Mouse (Mus musculus) G1E (cell line): ENCODE measurements around the gene Gm7534. TPM values are rescaled to one million over a fixed set of nuclear protein-coding genes. Genes with fewer than 3 reads are reported as not detected.

ENCODE experiments used
- polyA plus RNA-seq: library from polyadenylated mRNA; stranded (reverse); fragments of >175 nt; gene quantifications from 2 replicates; pipeline ENCODE4 v1.2.3, GENCODE M21; 2012
- total RNA-seq, 2 experiments: library from RNA; stranded (forward) in 1 of 2; stranded (reverse) in 1 of 2; fragments of 200-1000 nt in 1 of 2; fragments of >200 nt in 1 of 2; fragmentation: Nextera tagmentation in 1 of 2; gene quantifications; 2 replicates each; pipeline ENCODE4 v1.2.3; 2014 to 2017

The Gm7534 gene
- total and polyA plus RNA-seq, 3 experiments = 0.05 TPM; not detected in 2

Other genes with a start within 250 kb of the Gm7534 start
- gene Hmgn2, start 234.4 kb downstream of the Gm7534 start, total RNA-seq (2014; fragmentation: Nextera tagmentation) = 313 and 359 TPM in 2 replicates
- 127 and 148 TPM in 2 replicates for gene Hmgn2, start 234.4 kb downstream of the Gm7534 start, total RNA-seq (2017)
- 595 and 658 TPM in 2 replicates for gene Hmgn2, start 234.4 kb downstream of the Gm7534 start, polyA plus RNA-seq
- gene Dhdds, start 202.1 kb downstream of the Gm7534 start, total RNA-seq (2014; fragmentation: Nextera tagmentation) = 21.1 and 21.7 TPM in 2 replicates
- gene Dhdds, start 202.1 kb downstream of the Gm7534 start, total RNA-seq (2017) = 12.5 and 13.4 TPM in 2 replicates
- 14.5 and 14.9 TPM in 2 replicates for gene Dhdds, start 202.1 kb downstream of the Gm7534 start, polyA plus RNA-seq
- gene Lin28a, start 184.2 kb downstream of the Gm7534 start, total RNA-seq (2014; fragmentation: Nextera tagmentation) = not detected in 2 replicates
- 0.06 and 0.11 TPM in 2 replicates for gene Lin28a, start 184.2 kb downstream of the Gm7534 start, total RNA-seq (2017)
- gene Lin28a, start 184.2 kb downstream of the Gm7534 start, polyA plus RNA-seq = not detected in 2 replicates
- not detected in 2 replicates for gene Zfp683, start 149.2 kb downstream of the Gm7534 start, total RNA-seq (2014; fragmentation: Nextera tagmentation)
- gene Zfp683, start 149.2 kb downstream of the Gm7534 start, total RNA-seq (2017) = not detected in 2 replicates
- gene Zfp683, start 149.2 kb downstream of the Gm7534 start, polyA plus RNA-seq = not detected in 2 replicates
- gene Crybg2, start 142.2 kb downstream of the Gm7534 start, total RNA-seq (2014; fragmentation: Nextera tagmentation) = 0.29 TPM in 1 of 2 replicates, not detected in the other
- gene Crybg2, start 142.2 kb downstream of the Gm7534 start, total RNA-seq (2017) = 0.12 and 0.60 TPM in 2 replicates
- gene Crybg2, start 142.2 kb downstream of the Gm7534 start, polyA plus RNA-seq = 0.46 and 0.83 TPM in 2 replicates
- 1.7 and 2.0 TPM in 2 replicates for gene Cd52, start 107.9 kb downstream of the Gm7534 start, total RNA-seq (2014; fragmentation: Nextera tagmentation)
- 17.5 and 21.1 TPM in 2 replicates for gene Cd52, start 107.9 kb downstream of the Gm7534 start, total RNA-seq (2017)
- 1.0 and 1.3 TPM in 2 replicates for gene Cd52, start 107.9 kb downstream of the Gm7534 start, polyA plus RNA-seq
- gene Ubxn11, start 100.4 kb downstream of the Gm7534 start, total RNA-seq (2014; fragmentation: Nextera tagmentation) = 6.0 and 13.8 TPM in 2 replicates
- gene Ubxn11, start 100.4 kb downstream of the Gm7534 start, total RNA-seq (2017) = 3.4 and 3.9 TPM in 2 replicates
- gene Ubxn11, start 100.4 kb downstream of the Gm7534 start, polyA plus RNA-seq = 11.3 and 13.2 TPM in 2 replicates
- 76.6 and 110 TPM in 2 replicates for gene Sh3bgrl3, start 74.2 kb downstream of the Gm7534 start, total RNA-seq (2014; fragmentation: Nextera tagmentation)
- 98.4 and 105 TPM in 2 replicates for gene Sh3bgrl3, start 74.2 kb downstream of the Gm7534 start, total RNA-seq (2017)
- gene Sh3bgrl3, start 74.2 kb downstream of the Gm7534 start, polyA plus RNA-seq = 111 and 202 TPM in 2 replicates
- gene Cep85, start 15.9 kb downstream of the Gm7534 start, total RNA-seq (2014; fragmentation: Nextera tagmentation) = 31.4 and 41.7 TPM in 2 replicates
- gene Cep85, start 15.9 kb downstream of the Gm7534 start, total RNA-seq (2017) = 47.4 and 64.4 TPM in 2 replicates
- 54.9 and 81.9 TPM in 2 replicates for gene Cep85, start 15.9 kb downstream of the Gm7534 start, polyA plus RNA-seq
- not detected in 2 replicates for gene Catsper4, start 24.4 kb upstream of the Gm7534 start, total RNA-seq (2014; fragmentation: Nextera tagmentation)
- not detected in 2 replicates for gene Catsper4, start 24.4 kb upstream of the Gm7534 start, total RNA-seq (2017)
- not detected in 2 replicates for gene Catsper4, start 24.4 kb upstream of the Gm7534 start, polyA plus RNA-seq
- not detected in 2 replicates for gene Cnksr1, start 35.4 kb upstream of the Gm7534 start, total RNA-seq (2014; fragmentation: Nextera tagmentation)
- 0.44 TPM in 1 of 2 replicates, not detected in the other for gene Cnksr1, start 35.4 kb upstream of the Gm7534 start, total RNA-seq (2017)
- 0.03 TPM in 1 of 2 replicates, not detected in the other for gene Cnksr1, start 35.4 kb upstream of the Gm7534 start, polyA plus RNA-seq
- not detected in 2 replicates for gene E130218I03Rik, start 40.7 kb upstream of the Gm7534 start, total RNA-seq (2014; fragmentation: Nextera tagmentation)
- 0.16 and 0.23 TPM in 2 replicates for gene E130218I03Rik, start 40.7 kb upstream of the Gm7534 start, total RNA-seq (2017)
- 0.11 and 0.19 TPM in 2 replicates for gene E130218I03Rik, start 40.7 kb upstream of the Gm7534 start, polyA plus RNA-seq
- gene Zfp593, start 42.6 kb upstream of the Gm7534 start, total RNA-seq (2014; fragmentation: Nextera tagmentation) = 9.0 and 10.2 TPM in 2 replicates
- gene Zfp593, start 42.6 kb upstream of the Gm7534 start, total RNA-seq (2017) = 9.8 and 10.7 TPM in 2 replicates
- gene Zfp593, start 42.6 kb upstream of the Gm7534 start, polyA plus RNA-seq = 41.8 and 52.9 TPM in 2 replicates
- gene Gm30191, start 43.9 kb upstream of the Gm7534 start, total RNA-seq (2014; fragmentation: Nextera tagmentation) = not detected in 2 replicates
- not detected in 2 replicates for gene Gm30191, start 43.9 kb upstream of the Gm7534 start, total RNA-seq (2017)
- gene Gm30191, start 43.9 kb upstream of the Gm7534 start, polyA plus RNA-seq = not detected in 2 replicates
- not detected in 2 replicates for gene Grrp1, start 51.1 kb upstream of the Gm7534 start, total RNA-seq (2014; fragmentation: Nextera tagmentation)
- gene Grrp1, start 51.1 kb upstream of the Gm7534 start, total RNA-seq (2017) = not detected in 2 replicates
- not detected in 2 replicates for gene Grrp1, start 51.1 kb upstream of the Gm7534 start, polyA plus RNA-seq
- 40.5 and 42.9 TPM in 2 replicates for gene Pdik1l, start 84.9 kb upstream of the Gm7534 start, total RNA-seq (2014; fragmentation: Nextera tagmentation)
- gene Pdik1l, start 84.9 kb upstream of the Gm7534 start, total RNA-seq (2017) = 43.3 and 53.2 TPM in 2 replicates
- 3.2 and 4.0 TPM in 2 replicates for gene Pdik1l, start 84.9 kb upstream of the Gm7534 start, polyA plus RNA-seq
- not detected in 2 replicates for gene Trim63, start 112.1 kb upstream of the Gm7534 start, total RNA-seq (2014; fragmentation: Nextera tagmentation)
- gene Trim63, start 112.1 kb upstream of the Gm7534 start, total RNA-seq (2017) = not detected in 2 replicates
- not detected in 2 replicates for gene Trim63, start 112.1 kb upstream of the Gm7534 start, polyA plus RNA-seq
- 3.8 and 4.6 TPM in 2 replicates for gene Slc30a2, start 140.2 kb upstream of the Gm7534 start, total RNA-seq (2014; fragmentation: Nextera tagmentation)
- gene Slc30a2, start 140.2 kb upstream of the Gm7534 start, total RNA-seq (2017) = 5.6 and 6.1 TPM in 2 replicates
- gene Slc30a2, start 140.2 kb upstream of the Gm7534 start, polyA plus RNA-seq = 4.7 and 8.2 TPM in 2 replicates
- not detected in 2 replicates for gene Extl1, start 180.8 kb upstream of the Gm7534 start, total RNA-seq (2014; fragmentation: Nextera tagmentation)
- 0.05 TPM in 1 of 2 replicates, not detected in the other for gene Extl1, start 180.8 kb upstream of the Gm7534 start, total RNA-seq (2017)
- gene Extl1, start 180.8 kb upstream of the Gm7534 start, polyA plus RNA-seq = not detected in 2 replicates
- gene Pafah2, start 193.3 kb upstream of the Gm7534 start, total RNA-seq (2014; fragmentation: Nextera tagmentation) = 15.1 and 16.3 TPM in 2 replicates
- gene Pafah2, start 193.3 kb upstream of the Gm7534 start, total RNA-seq (2017) = 45.9 and 48.0 TPM in 2 replicates
- gene Pafah2, start 193.3 kb upstream of the Gm7534 start, polyA plus RNA-seq = 10.2 and 14.9 TPM in 2 replicates